Mouse (Mus musculus): ENCODE measurements at regions not wholly inside any gene's neighbourhood (a gene's known extent, or its start where the extent isn't known, plus 50 kb on each side); places are given as distances from the start of the nearest gene placed in this dataset.

- Histone ChIP-seq H3K79me2 (ENCODE audit: control insufficient read depth, insufficient read depth, low read length, poor library complexity) (no peaks in the 10 kb centered on the region), H3K4me3 (ENCODE audit: control insufficient read depth in 1 of 2, insufficient read depth in 1 of 2, low read depth in 2 of 2, low read length in 2 of 2) (no peak overlapping the region), H3K9me3 (replicated peaks; ENCODE audit: insufficient read depth, low read length) (no peaks in the 10 kb centered on the region), H3K27ac (ENCODE audit: control insufficient read depth, low read depth, low read length) (no peak overlapping the region), H3K4me1 (ENCODE audit: control insufficient read depth in 1 of 2, insufficient read depth in 2 of 2, low read length in 2 of 2) (no peaks in the 10 kb centered on the region), H3K36me3 (ENCODE audit: control insufficient read depth in 1 of 2, insufficient read depth in 2 of 2, low read length in 2 of 2) (no peaks in the 10 kb centered on the region), H3K9ac (ENCODE audit: control insufficient read depth, low read depth, low read length, poor library complexity, severe bottlenecking) (no peak overlapping the region), H3K27me3 (ENCODE audit: control insufficient read depth in 1 of 2, insufficient read depth in 2 of 2, low read length in 2 of 2) (no peaks in the 10 kb centered on the region)
- no peak for DNase-seq (ENCODE audit: low read depth, low spot score)
- TF ChIP-seq GABPA (IDR thresholded peaks at IDR 0.05; ENCODE audit: low read depth, low read length) (no peak), USF2 (IDR thresholded peaks at IDR 0.05; ENCODE audit: borderline replicate concordance in 1 of 2, insufficient read depth in 1 of 2, low read depth in 1 of 2, low read length in 2 of 2) (no peak), UBTF (IDR thresholded peaks at IDR 0.05; ENCODE audit: borderline replicate concordance, insufficient read depth, low read depth, low read length) (no peak), CTCF (IDR thresholded peaks at IDR 0.05 in 2 of 3, conservative IDR thresholded peaks at IDR 0.05 in 1 of 3; ENCODE audit: control insufficient read depth in 1 of 3, insufficient read depth in 1 of 3, low read depth in 2 of 3, low read length in 3 of 3, poor library complexity in 1 of 3, severe bottlenecking in 1 of 3) (no peak), USF1 (IDR thresholded peaks at IDR 0.05; ENCODE audit: low read depth, low read length) (no peak), NELFE (IDR thresholded peaks at IDR 0.05; ENCODE audit: low read depth, low read length) (no peak), POLR2AphosphoS2 (IDR thresholded peaks at IDR 0.05; ENCODE audit: low read length) (no peak), TBP (IDR thresholded peaks at IDR 0.05; ENCODE audit: low read depth, low read length) (no peak), POLR2A (IDR thresholded peaks at IDR 0.05; ENCODE audit: control insufficient read depth in 1 of 2, insufficient read depth in 1 of 2, low read depth in 1 of 2, low read length in 2 of 2, poor library complexity in 1 of 2) (no peak), HCFC1 (IDR thresholded peaks at IDR 0.05; ENCODE audit: low read depth, low read length) (no peak), JUND (IDR thresholded peaks at IDR 0.05; ENCODE audit: low read depth, low read length) (no peak), ZNF384 (IDR thresholded peaks at IDR 0.05; ENCODE audit: low read depth, low read length) (no peak), ETS1 (IDR thresholded peaks at IDR 0.05; ENCODE audit: low read depth, low read length) (no peak), MYB (IDR thresholded peaks at IDR 0.05; ENCODE audit: low read depth, low read length) (no peak)
These were observed 360.1 kb downstream of the Ptprc start for GRCm38 (mm10) chr1:137815401-137815888.

GRCm38 (mm10) chr1:137814556-137814955, 361.0 kb downstream of the Ptprc start:
- Histone ChIP-seq H3K9ac (ENCODE audit: control insufficient read depth, low read depth, low read length, poor library complexity, severe bottlenecking) (no peak overlapping the region), H3K27ac (ENCODE audit: control insufficient read depth, low read depth, low read length) (no peak overlapping the region), H3K9me3 (replicated peaks; ENCODE audit: insufficient read depth, low read length) (no peaks in the 10 kb centered on the region), H3K36me3 (ENCODE audit: control insufficient read depth in 1 of 2, insufficient read depth in 2 of 2, low read length in 2 of 2) (no peaks in the 10 kb centered on the region), H3K27me3 (ENCODE audit: control insufficient read depth in 1 of 2, insufficient read depth in 2 of 2, low read length in 2 of 2) (no peaks in the 10 kb centered on the region), H3K4me3 (ENCODE audit: control insufficient read depth in 1 of 2, insufficient read depth in 1 of 2, low read depth in 2 of 2, low read length in 2 of 2) (no peak overlapping the region), H3K79me2 (ENCODE audit: control insufficient read depth, insufficient read depth, low read length, poor library complexity) (no peaks in the 10 kb centered on the region), H3K4me1 (ENCODE audit: control insufficient read depth in 1 of 2, insufficient read depth in 2 of 2, low read length in 2 of 2) (no peaks in the 10 kb centered on the region)
- TF ChIP-seq BHLHE40 (IDR thresholded peaks at IDR 0.05; ENCODE audit: borderline replicate concordance, low read depth, low read length) (no peak), NELFE (IDR thresholded peaks at IDR 0.05; ENCODE audit: low read depth, low read length) (no peak), CHD2 (IDR thresholded peaks at IDR 0.05; ENCODE audit: low read length) (no peak), ZC3H11A (IDR thresholded peaks at IDR 0.05; ENCODE audit: low read depth, low read length) (no peak), MEF2A (IDR thresholded peaks at IDR 0.05; ENCODE audit: extremely low read depth, insufficient replicate concordance, low read depth, low read length, poor library complexity, severe bottlenecking) (no peak)
- DNase-seq (ENCODE audit: low read depth, low spot score): no peak

All from MEL (cell line).